Mouse (Mus musculus) E14TG2a.4 (cell line): Measurements from ENCODE around the gene Bmpr2.

ENCODE experiments used
- CTCF ChIP-seq: conservative IDR thresholded peaks from 2 replicates; pipeline ENCODE4 v1.5.1; 2014; ENCODE audit warnings: low read length
- NANOG ChIP-seq: IDR thresholded peaks from 2 replicates; pipeline ENCODE4 v1.6.1; 2014; ENCODE audit warnings: borderline replicate concordance, low read length, mixed read lengths
- POU5F1 ChIP-seq: IDR thresholded peaks from 2 replicates; pipeline ENCODE4 v1.6.1; 2014; ENCODE audit warnings: low read length, borderline replicate concordance

GRCm38 (mm10) chr1:59906819-59907521 is 143.8 kb downstream of the Bmpr2 start:
- TF ChIP-seq CTCF (no peak), NANOG (no peak), POU5F1 (no peak)
